Mouse (Mus musculus) embryonic facial prominence, embryonic 14.5 days (tissue): ENCODE data around the gene Snrpf. TPM values are rescaled to one million over a fixed set of nuclear protein-coding genes. Genes with fewer than 3 reads are reported as not detected.

ENCODE experiments used
- ATAC-seq: fragments of 200-750 bp; cut with Nextera tagmentation; 2 replicates; pipeline ENCODE4 v1.8.0; 2017; ENCODE audit warnings: low read depth, moderate number of reproducible peaks, moderate TSS enrichment
- DNase-seq: peaks from one replicate; pipeline ENCODE4 v3.0.0-alpha.2; 2015; ENCODE audit warnings: low spot score
- H3K27ac ChIP-seq: fragments of 300-500 bp; sonication (generic); replicated peaks from 2 replicates; pipeline ENCODE4 v1.5.1; 2014; ENCODE audit warnings: low read depth, mild to moderate bottlenecking, low read length, moderate library complexity
- H3K27me3 ChIP-seq: fragments of 300-500 bp; sonication (generic); replicated peaks from 2 replicates; pipeline ENCODE4 v1.6.1; 2014; ENCODE audit warnings: low read length; ENCODE audit not compliant: control insufficient read depth, insufficient read depth
- H3K36me3 ChIP-seq: fragments of 300-500 bp; sonication (generic); 2 replicates; pipeline ENCODE4 v1.6.1; 2014; ENCODE audit warnings: low read length, mixed read lengths; ENCODE audit not compliant: control insufficient read depth, insufficient read depth
- H3K4me1 ChIP-seq: fragments of 300-500 bp; sonication (generic); 2 replicates; pipeline ENCODE4 v1.6.1; 2014; ENCODE audit warnings: antibody characterized with exemption, low read length; ENCODE audit not compliant: control insufficient read depth, insufficient read depth
- H3K4me2 ChIP-seq: fragments of 300-500 bp; sonication (generic); 2 replicates; pipeline ENCODE4 v1.6.1; 2014; ENCODE audit warnings: low read depth, mild to moderate bottlenecking, low read length, moderate library complexity, mixed read lengths
- H3K4me3 ChIP-seq: fragments of 300-500 bp; sonication (generic); 2 replicates; pipeline ENCODE4 v1.5.1; 2014; ENCODE audit warnings: low read depth, mild to moderate bottlenecking, low read length
- H3K9ac ChIP-seq: fragments of 300-500 bp; sonication (generic); 2 replicates; pipeline ENCODE4 v1.6.1; 2014; ENCODE audit warnings: low read depth, mild to moderate bottlenecking, low read length, moderate library complexity, mixed read lengths
- H3K9me3 ChIP-seq: fragments of 300-500 bp; sonication (generic); 2 replicates; pipeline ENCODE4 v1.6.1; 2016; ENCODE audit warnings: low read length; ENCODE audit not compliant: control insufficient read depth
- WGBS: fragments of 180-500 bp; shearing (Covaris S2); extraction: QIAGEN DNeasy Blood & Tissue Kit; methylation state at CpG from one replicate; pipeline ENCODE4 v1.1.7; 2014; 5-methylcytosine and 5-hydroxymethylcytosine counted together
- polyA plus RNA-seq: library from polyadenylated mRNA; unstranded; fragments of >200 nt; fragmentation: Nextera tagmentation; extraction: Ambion mirVana; gene quantifications from 2 replicates; pipeline ENCODE4 v1.2.1, GENCODE M21; 2014

Gene Snrpf
- polyA plus RNA-seq, result 112 TPM in 2 replicates

DNA sequence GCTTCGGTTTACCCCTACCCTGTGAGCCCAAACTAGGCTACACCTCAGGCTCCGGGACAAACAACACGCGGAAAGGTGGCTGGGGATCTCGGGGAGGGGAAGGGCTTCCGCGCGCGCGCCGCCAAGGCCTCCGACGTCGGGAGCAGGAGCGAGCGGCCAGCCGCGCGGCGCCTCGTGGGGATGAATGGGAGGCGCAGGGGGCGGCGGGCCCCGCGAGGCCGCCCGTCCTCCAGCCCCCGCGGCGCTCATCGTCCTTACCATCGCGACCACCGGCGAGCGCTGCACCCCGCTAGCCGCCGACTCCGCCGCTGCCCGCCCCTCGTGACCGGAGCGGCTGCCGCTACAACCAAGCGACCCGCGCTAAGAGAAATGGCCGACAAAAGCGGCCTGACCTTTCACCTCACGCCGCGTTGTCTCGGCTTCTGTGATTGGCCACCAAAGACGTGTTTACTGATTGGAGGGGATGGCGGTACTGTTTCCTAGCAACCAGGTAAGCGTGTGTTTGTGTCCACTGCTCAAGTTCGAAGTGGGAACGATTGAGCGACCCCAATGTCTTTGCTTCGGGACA is at the start of gene Snrpf:
Snrpf (minus strand) TSS at position 426 of the 568 bp plus-strand sequence.
- peak; percentile 95 for DNase-seq
- no peaks in the 10 kb centered on the region for H3K9me3 ChIP-seq
- H3K4me3 ChIP-seq, result peak within 1 kb of the TSS; percentile 77
- H3K9ac ChIP-seq, result peak within 1 kb of the TSS; percentile 81
- peak; percentile 93 for ATAC-seq
- peaks cover 24% of the 10 kb centered on the region for H3K36me3 ChIP-seq
- under 1% methylated on average over 30 of the region's 63 CpGs for WGBS
- H3K27ac ChIP-seq, result peak within 1 kb of the TSS; percentile 71
- peaks cover 16% of the 10 kb centered on the region for H3K4me1 ChIP-seq
- H3K27me3 ChIP-seq, result no peaks in the 10 kb centered on the region
- peak within 1 kb of the TSS; percentile 69 for H3K4me2 ChIP-seq

DNA sequence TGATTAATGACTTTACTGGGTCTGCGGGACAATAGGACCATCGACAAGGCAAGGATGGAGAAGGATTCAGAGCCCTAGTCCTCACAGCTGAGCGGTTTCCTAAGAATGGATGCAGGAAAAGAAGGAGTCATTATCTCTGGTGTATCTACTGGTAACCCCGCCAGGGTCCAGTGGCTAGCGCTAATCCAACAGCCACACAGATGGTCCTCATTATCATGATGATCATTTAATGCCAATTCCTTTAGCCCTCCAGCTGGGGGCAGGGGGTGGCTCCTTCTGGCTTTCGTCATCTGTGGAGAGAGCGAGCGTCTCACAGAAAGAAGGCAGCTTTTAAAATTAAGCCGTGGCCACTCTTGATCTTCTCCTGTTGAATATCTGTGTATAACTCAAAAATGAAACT is 46.4 kb upstream of the Snrpf start:
- Histone ChIP-seq H3K9me3 (no peaks in the 10 kb centered on the region), H3K27ac (no peak overlapping the region), H3K27me3 (peaks cover 7% of the 10 kb centered on the region; the same call in 1 of the 2 replicates), H3K4me2 (no peak overlapping the region), H3K36me3 (no peaks in the 10 kb centered on the region), H3K4me3 (no peak overlapping the region), H3K4me1 (peaks cover 7% of the 10 kb centered on the region), H3K9ac (no peak overlapping the region)
- no peak for DNase-seq
- ATAC-seq, result no peak
- 29% methylated on average over 9 of the region's 9 CpGs for WGBS

DNA sequence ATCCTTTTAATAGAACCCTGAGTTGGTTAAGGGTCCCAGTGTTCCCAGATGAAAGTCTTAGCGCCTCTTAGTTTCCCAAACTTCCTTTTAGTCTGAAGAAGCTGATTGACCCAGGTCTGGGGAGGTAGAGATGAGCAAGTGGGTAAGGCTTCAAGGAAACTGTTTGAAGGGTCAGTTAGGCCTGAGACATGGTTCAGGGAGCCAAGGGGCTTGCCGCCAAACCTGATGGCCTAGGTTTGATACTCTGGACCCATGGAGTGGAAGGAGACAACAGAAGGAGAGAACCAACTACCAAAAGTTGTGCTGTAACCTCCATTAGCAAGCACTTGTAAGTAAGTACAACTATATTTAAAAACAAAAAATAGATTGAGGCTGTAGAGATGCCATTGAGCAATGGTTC is 44.5 kb upstream of the Snrpf start:
- H3K4me3 ChIP-seq, result no peak overlapping the region
- H3K4me2 ChIP-seq, result no peak overlapping the region
- no peaks in the 10 kb centered on the region for H3K36me3 ChIP-seq
- 92% methylated on average over 2 of the region's 2 CpGs for WGBS
- ATAC-seq (no peak), DNase-seq (no peak)
- no peak overlapping the region for H3K9ac ChIP-seq
- H3K4me1 ChIP-seq, result no peaks in the 10 kb centered on the region
- no peaks in the 10 kb centered on the region for H3K9me3 ChIP-seq
- H3K27ac ChIP-seq, result no peak overlapping the region
- no peaks in the 10 kb centered on the region for H3K27me3 ChIP-seq

DNA sequence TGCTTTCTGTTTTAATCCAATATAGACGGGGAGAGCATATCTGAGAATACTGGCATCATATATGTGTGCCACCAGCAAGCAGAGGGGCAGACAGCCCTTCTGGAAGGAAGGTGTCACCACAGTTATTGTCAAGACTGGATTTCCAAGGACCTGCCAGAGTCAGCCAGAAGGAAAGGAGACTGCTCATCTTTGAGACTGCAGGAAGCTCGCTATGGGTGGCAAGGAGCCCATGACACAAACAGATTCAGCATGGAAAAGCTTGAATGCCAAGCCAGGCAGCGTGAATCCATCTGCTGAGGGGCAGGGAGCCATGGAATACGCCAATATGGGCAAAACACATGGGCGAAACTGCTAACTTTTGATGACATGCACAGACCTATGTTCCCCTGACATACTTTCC is 44.1 kb upstream of the Snrpf start:
- no peak overlapping the region for H3K9ac ChIP-seq
- no peaks in the 10 kb centered on the region for H3K9me3 ChIP-seq
- no peaks in the 10 kb centered on the region for H3K36me3 ChIP-seq
- no peak for DNase-seq
- WGBS, result 91% methylated on average over 5 of the region's 5 CpGs
- no peaks in the 10 kb centered on the region for H3K4me1 ChIP-seq
- H3K27ac ChIP-seq, result no peak overlapping the region
- no peak for ATAC-seq
- H3K4me3 ChIP-seq, result no peak overlapping the region
- H3K4me2 ChIP-seq, result no peak overlapping the region
- H3K27me3 ChIP-seq, result no peaks in the 10 kb centered on the region

DNA sequence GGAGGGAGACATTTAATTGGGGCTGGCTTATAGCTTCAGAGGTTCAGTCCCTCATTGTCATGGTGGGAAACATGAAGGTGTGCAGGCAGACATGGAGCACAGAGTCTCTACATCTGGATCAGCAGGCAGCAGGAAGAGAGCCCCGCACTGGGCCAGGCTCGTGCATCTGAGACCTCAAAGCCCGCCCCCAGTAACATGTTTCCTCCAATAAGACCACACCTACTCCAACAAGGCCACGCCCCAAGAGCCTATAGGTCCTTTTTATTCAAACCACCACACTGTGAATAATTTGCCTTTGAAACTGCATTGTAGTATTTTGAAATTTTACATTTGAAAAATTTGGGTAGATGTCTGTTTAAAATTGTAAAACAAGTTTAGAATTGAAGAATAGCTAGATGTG is 42.6 kb upstream of the Snrpf start:
- Histone ChIP-seq H3K36me3 (no peaks in the 10 kb centered on the region), H3K9ac (no peak overlapping the region), H3K27me3 (no peaks in the 10 kb centered on the region), H3K4me1 (no peaks in the 10 kb centered on the region), H3K4me2 (no peak overlapping the region), H3K4me3 (no peak overlapping the region), H3K9me3 (no peaks in the 10 kb centered on the region), H3K27ac (no peak overlapping the region)
- no peak for ATAC-seq
- no peak for DNase-seq
- WGBS, result 67% methylated on average over 4 of the region's 4 CpGs

DNA sequence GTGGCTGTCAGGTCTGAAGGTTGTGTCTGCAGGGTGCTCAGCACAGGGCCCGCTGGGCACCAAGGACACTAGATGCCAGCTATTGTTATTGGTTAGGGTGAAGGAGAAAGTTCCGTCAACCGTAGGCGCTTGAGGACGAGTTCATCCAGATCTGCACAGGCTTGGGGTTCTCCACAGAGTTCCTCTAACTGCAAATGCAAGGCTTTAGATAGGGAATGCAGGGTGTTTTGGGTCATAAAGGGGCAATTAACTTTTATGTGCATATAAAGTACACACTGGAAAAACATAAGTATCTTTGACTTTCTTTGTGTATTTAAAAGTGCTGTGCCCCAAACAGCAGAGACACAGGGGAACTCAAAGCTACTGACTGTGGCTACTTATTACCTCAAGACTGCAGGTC is 40.8 kb upstream of the Snrpf start:
- no peaks in the 10 kb centered on the region for H3K9me3 ChIP-seq
- no peak for ATAC-seq
- WGBS, result 93% methylated on average over 5 of the region's 5 CpGs
- no peak overlapping the region for H3K9ac ChIP-seq
- no peak overlapping the region for H3K4me2 ChIP-seq
- no peak overlapping the region for H3K4me3 ChIP-seq
- H3K27ac ChIP-seq, result no peak overlapping the region
- H3K27me3 ChIP-seq, result no peaks in the 10 kb centered on the region
- no peaks in the 10 kb centered on the region for H3K4me1 ChIP-seq
- H3K36me3 ChIP-seq, result no peaks in the 10 kb centered on the region
- no peak for DNase-seq

DNA sequence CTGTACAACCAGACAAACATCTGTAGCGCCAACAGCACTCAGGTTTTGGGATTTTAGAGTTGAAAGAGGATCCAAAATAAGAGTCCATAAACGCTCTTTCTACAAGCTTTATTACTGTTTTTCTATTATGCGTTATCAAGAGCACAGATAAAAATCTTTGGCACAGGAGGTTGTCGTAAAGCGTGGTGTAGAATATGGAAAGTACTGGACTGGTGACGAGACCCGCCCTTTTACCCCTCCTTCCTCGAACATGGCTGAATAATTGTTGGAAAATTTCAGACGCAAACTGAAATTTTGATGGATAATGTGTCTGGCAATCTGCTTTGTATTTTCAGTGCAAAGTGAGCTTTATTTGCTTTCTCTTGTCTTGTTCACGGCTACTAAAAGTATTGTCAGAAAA is 34.6 kb upstream of the Snrpf start:
- Histone ChIP-seq H3K27me3 (no peaks in the 10 kb centered on the region), H3K9me3 (no peaks in the 10 kb centered on the region), H3K4me1 (no peaks in the 10 kb centered on the region), H3K4me3 (no peak overlapping the region), H3K27ac (no peak overlapping the region), H3K36me3 (no peaks in the 10 kb centered on the region), H3K4me2 (no peak overlapping the region), H3K9ac (no peak overlapping the region)
- ATAC-seq, result no peak
- no peak for DNase-seq
- 68% methylated on average over 10 of the region's 10 CpGs for WGBS

DNA sequence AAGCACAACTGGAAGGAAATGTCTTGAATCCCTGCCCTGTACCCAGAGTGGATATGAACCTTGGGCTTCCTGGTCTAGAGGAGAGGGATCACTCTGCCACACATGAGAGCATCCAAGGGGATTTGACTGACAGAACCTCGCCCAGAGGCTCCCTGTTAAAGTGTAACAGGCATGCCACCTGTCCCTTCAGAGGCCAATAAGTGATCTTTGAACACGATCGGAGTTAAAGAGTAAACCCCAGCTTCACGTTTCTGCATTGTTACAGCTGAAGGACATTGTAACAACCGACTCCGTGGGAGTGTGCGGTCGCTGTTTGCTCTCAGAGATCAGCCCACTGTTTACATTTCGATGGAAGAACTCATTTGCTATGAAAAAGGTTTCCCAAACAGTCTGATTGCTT is 34.2 kb upstream of the Snrpf start:
- no peak overlapping the region for H3K9ac ChIP-seq
- H3K4me3 ChIP-seq, result no peak overlapping the region
- H3K36me3 ChIP-seq, result no peaks in the 10 kb centered on the region
- no peaks in the 10 kb centered on the region for H3K4me1 ChIP-seq
- H3K9me3 ChIP-seq, result no peaks in the 10 kb centered on the region
- no peak overlapping the region for H3K4me2 ChIP-seq
- no peak for ATAC-seq
- WGBS, result 58% methylated on average over 9 of the region's 9 CpGs
- DNase-seq, result no peak
- no peaks in the 10 kb centered on the region for H3K27me3 ChIP-seq
- H3K27ac ChIP-seq, result no peak overlapping the region

DNA sequence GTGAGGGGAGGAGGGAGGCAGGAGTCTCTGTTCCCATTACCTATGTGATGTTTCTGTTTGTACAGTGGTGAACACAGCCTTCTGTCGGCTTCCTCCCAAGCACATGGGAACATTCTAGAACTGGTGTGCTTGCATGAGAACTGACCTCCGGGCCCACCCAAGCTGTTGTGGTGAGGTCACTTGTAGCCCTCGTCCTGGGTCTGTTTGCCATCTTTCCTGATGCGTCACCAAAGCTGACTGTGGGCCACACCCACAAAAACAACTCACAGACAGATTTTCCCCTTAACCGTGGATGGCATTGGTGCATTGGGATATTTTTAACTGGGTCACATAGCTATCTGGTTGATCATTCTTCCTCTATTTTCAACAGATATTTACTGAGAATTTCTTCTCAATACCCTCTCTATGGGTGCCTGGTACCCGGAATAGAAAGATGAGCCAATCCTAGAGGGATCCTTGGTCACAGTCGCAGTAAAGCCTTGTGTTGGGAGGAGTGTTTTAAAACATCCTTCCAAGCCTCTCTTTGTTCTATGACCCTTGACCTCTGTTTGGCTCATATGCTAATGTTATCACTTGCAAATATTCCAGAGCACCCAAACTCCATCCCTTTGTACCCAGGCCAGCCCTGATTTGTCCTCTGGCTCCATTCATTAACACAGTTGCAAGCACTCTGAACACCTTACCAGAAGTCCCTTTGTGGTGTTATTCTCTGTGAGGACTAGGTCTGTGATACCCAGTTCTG is 31.1 kb upstream of the Snrpf start:
- no peak overlapping the region for H3K4me3 ChIP-seq
- no peaks in the 10 kb centered on the region for H3K4me1 ChIP-seq
- WGBS, result 66% methylated on average over 7 of the region's 7 CpGs
- H3K9me3 ChIP-seq, result no peaks in the 10 kb centered on the region
- ATAC-seq (no peak), DNase-seq (no peak)
- no peaks in the 10 kb centered on the region for H3K27me3 ChIP-seq
- no peak overlapping the region for H3K27ac ChIP-seq
- no peak overlapping the region for H3K9ac ChIP-seq
- H3K4me2 ChIP-seq, result no peak overlapping the region
- no peaks in the 10 kb centered on the region for H3K36me3 ChIP-seq
